Mouse (Mus musculus) C2C12 (cell line): ENCODE data around the gene Mrps23. TPM values are rescaled to one million over a fixed set of nuclear protein-coding genes. Genes with fewer than 3 reads are reported as not detected.

ENCODE experiments used
- H3K27me3 ChIP-seq: one replicate; pipeline ENCODE4 v1.6.1; 2011; ENCODE audit not compliant: control insufficient read depth, insufficient read depth, insufficient read length
- H3K36me3 ChIP-seq: one replicate; pipeline ENCODE4 v1.6.1; 2011; ENCODE audit not compliant: control insufficient read depth, insufficient read depth
- H3K4me3 ChIP-seq: one replicate; pipeline ENCODE4 v1.5.1; 2011; ENCODE audit warnings: mild to moderate bottlenecking, control low read depth; ENCODE audit not compliant: poor library complexity, insufficient read depth, severe bottlenecking
- H3K79me2 ChIP-seq: one replicate; pipeline ENCODE4 v1.6.1; 2011; ENCODE audit not compliant: control insufficient read depth, insufficient read depth
- H3K79me3 ChIP-seq: one replicate; pipeline ENCODE4 v1.6.1; 2011; ENCODE audit warnings: low read depth, control low read depth
- H3ac ChIP-seq: one replicate; pipeline ENCODE3; 2011; ENCODE audit warnings: low read depth; ENCODE audit not compliant: control insufficient read depth, insufficient read length
- CEBPB ChIP-seq: IDR thresholded peaks from one replicate; pipeline ENCODE4 v1.6.1; 2011; ENCODE audit warnings: low read depth, mild to moderate bottlenecking, control low read depth, moderate library complexity
- CTCF ChIP-seq: IDR thresholded peaks from one replicate; pipeline ENCODE4 v1.5.1; 2011; ENCODE audit not compliant: control insufficient read depth, insufficient read depth, insufficient read length
- FOSL1 ChIP-seq: IDR thresholded peaks from one replicate; pipeline ENCODE4 v1.8.0; 2011; ENCODE audit warnings: mild to moderate bottlenecking, low read length; ENCODE audit not compliant: poor library complexity, insufficient read depth, severe bottlenecking
- MAX ChIP-seq: IDR thresholded peaks from one replicate; pipeline ENCODE4 v1.6.1; 2011; ENCODE audit warnings: mild to moderate bottlenecking, control low read depth
- MYOD1 ChIP-seq: IDR thresholded peaks from one replicate; pipeline ENCODE4 v1.6.1; 2011; ENCODE audit warnings: low read depth; ENCODE audit not compliant: control insufficient read depth, insufficient read length
- MYOG ChIP-seq: IDR thresholded peaks from one replicate; pipeline ENCODE4 v1.6.1; 2011; ENCODE audit not compliant: control insufficient read depth, insufficient read length; ENCODE audit errors: extremely low read depth
- USF1 ChIP-seq: IDR thresholded peaks from one replicate; pipeline ENCODE4 v1.6.1; 2011; ENCODE audit warnings: low read depth, mild to moderate bottlenecking, control low read depth, moderate library complexity
- long read RNA-seq, 2 experiments: library from polyadenylated mRNA; unstranded; transcript quantifications; one replicate each; pipeline ENCODE4 v2.0.0; 2019 to 2020
- polyA plus RNA-seq: library from polyadenylated mRNA; unstranded; fragments of >200 nt; fragmentation: generic; extraction: Trizol; gene quantifications from one replicate; pipeline ENCODE4 v1.2.1, GENCODE M21; 2012; ENCODE audit warnings: missing spikeins

Mrps23 gene
- 191 TPM for polyA plus RNA-seq
- long read RNA-seq, experiment 1, transcript Mrps23-201 (5 exons, 1,332 nt), result major isoform, 47 of 63 reads
- long read RNA-seq, experiment 1, transcript Mrps23-203 (5 exons, 1,404 nt), result minor isoform, 7 of 63 reads
- long read RNA-seq, experiment 1, partial matches to known transcripts, result 9 of 63 reads
- long read RNA-seq, experiment 1, other reads (novel, unspliced or antisense), result 0 of 63 reads
- long read RNA-seq, experiment 2, transcript Mrps23-201 (5 exons, 1,332 nt), result major isoform, 78 of 110 reads
- long read RNA-seq, experiment 2, transcript Mrps23-203 (5 exons, 1,404 nt), result minor isoform, 27 of 110 reads
- long read RNA-seq, experiment 2, partial matches to known transcripts, result 1 of 110 reads
- long read RNA-seq, experiment 2, other reads (novel, unspliced or antisense), result 4 of 110 reads

DNA sequence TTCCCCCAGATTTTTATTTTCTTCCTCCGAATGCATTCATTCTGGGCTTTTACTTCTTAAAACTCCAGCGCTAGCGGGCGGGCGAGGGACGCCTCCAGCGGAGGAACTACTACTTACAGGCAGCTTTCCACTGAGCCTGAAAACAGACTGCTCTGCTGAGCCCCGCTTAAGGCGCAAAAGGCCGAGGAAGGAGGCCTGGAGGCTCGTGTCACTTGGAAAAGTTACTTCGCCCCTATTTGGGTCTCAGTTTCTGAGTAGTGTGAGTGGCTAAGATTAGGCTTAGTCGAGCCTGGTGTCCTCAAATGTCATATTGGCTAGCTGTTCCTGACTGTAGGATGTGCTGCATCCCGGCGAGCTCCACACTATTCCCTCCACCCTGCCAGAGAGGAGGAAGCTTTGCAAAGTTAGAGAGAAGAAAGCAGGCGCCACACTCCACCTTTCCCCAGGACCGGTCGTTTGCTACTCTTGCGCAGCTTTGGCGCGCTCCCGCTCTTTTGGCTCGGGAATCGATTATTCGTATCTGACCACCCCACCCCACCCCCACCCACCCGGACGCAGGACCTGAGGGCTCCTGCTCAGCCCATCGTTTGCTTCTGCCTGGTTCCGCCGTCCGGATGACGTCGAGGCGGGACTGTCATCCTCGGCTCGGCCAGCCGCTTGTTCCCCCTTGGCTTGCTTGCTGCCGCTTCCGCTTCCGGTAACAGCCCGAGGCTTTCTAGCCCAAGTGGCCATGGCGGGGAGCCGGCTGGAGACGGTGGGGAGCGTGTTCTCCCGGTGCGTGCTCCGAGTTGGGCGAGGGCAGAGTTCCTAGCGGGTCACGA is at the start of gene Mrps23:
Gene Mrps23, plus strand, starts transcription at position 677 of the 821 bp plus-strand sequence.
- Histone ChIP-seq H3K4me3 (peak within 1 kb of the TSS; percentile 96), H3K79me2 (peaks cover 24% of the 10 kb centered on the region), H3K79me3 (peaks cover 9% of the 10 kb centered on the region), H3K36me3 (peaks cover 19% of the 10 kb centered on the region), H3K27me3 (peaks cover 4% of the 10 kb centered on the region), H3ac (peak within 1 kb of the TSS; percentile 99)
- TF ChIP-seq CEBPB (no peak), MAX (peak; percentile 80), MYOG (no peak)

DNA sequence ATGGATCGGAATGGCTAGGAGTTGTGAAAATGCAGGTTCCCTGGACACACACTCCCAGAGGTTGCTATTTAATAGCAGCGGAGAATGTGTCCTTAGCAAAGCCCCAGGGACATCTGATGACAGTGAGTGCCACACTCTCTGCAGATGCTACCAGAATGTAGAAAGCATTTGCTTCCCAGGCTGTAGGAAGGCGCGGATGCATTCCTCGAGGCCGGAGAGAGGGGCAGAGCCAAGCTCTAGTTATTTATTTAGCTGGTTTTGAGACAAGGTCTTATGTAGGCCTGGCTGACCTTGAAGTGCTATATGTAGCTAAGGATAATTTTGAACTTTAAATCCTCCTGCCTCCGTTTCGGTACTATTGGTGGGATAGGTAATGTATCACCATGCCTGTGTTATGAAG is 49.7 kb upstream of the Mrps23 start:
- peaks cover 9% of the 10 kb centered on the region for H3K79me2 ChIP-seq
- no peak for TF ChIP-seq MAX
- no peak for TF ChIP-seq FOSL1
- no peak for TF ChIP-seq MYOD1
- TF ChIP-seq CEBPB, result no peak
- no peak for TF ChIP-seq MYOG
- H3K79me3 ChIP-seq, result no peaks in the 10 kb centered on the region
- H3ac ChIP-seq, result no peak overlapping the region
- no peak overlapping the region for H3K4me3 ChIP-seq
- no peaks in the 10 kb centered on the region for H3K27me3 ChIP-seq
- no peaks in the 10 kb centered on the region for H3K36me3 ChIP-seq

DNA sequence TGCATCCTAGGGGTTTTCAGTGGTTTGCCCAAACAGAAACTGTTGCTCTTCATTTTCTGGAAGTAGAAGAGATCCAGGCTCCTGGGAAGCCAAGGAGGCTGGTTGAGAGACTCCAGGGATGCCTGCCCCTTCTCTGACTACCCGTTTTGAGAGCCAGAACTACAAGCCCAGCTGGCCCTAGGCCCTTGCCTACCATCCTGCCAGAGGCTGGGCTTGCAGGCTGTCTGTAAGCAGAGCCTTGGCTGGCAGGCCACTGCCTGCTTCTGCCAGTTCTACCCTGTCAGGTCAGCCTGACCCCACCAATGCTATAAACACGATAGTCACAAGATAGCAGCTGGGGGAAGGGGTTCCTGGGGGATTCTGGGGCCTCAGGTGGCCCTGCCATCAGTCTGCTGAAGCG is 48.7 kb upstream of the Mrps23 start:
- Histone ChIP-seq H3K4me3 (no peak overlapping the region), H3K79me3 (no peaks in the 10 kb centered on the region), H3K27me3 (no peaks in the 10 kb centered on the region), H3ac (no peak overlapping the region), H3K36me3 (no peaks in the 10 kb centered on the region), H3K79me2 (peaks cover 9% of the 10 kb centered on the region)
- TF ChIP-seq MYOD1, result no peak
- TF ChIP-seq MYOG, result no peak
- TF ChIP-seq CEBPB, result no peak
- TF ChIP-seq USF1, result no peak
- TF ChIP-seq FOSL1, result no peak
- no peak for TF ChIP-seq MAX
- no peak for TF ChIP-seq CTCF

DNA sequence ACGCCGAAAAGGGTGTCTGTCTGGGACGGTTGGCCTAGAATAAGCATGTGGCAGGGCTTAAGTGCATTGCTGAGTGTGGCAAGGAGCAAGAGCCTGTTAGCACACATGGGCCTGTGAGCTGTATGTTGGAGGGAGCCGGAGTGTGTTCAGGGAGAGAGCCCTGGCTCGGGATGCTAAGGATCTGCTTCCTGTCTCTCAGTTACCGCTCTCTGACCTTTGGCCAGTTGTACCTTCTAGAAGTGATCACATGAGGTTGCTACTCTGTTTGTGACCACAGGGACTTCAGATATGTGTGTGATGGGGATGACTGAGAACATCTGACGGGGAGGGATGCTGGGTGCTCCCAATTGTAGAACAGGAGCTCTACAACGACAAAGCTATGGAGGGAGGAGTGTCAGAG is 48.2 kb upstream of the Mrps23 start:
- TF ChIP-seq FOSL1 (no peak), USF1 (no peak), MAX (no peak), MYOD1 (no peak), MYOG (no peak), CTCF (no peak), CEBPB (no peak)
- Histone ChIP-seq H3K36me3 (no peaks in the 10 kb centered on the region), H3K79me3 (no peaks in the 10 kb centered on the region)

DNA sequence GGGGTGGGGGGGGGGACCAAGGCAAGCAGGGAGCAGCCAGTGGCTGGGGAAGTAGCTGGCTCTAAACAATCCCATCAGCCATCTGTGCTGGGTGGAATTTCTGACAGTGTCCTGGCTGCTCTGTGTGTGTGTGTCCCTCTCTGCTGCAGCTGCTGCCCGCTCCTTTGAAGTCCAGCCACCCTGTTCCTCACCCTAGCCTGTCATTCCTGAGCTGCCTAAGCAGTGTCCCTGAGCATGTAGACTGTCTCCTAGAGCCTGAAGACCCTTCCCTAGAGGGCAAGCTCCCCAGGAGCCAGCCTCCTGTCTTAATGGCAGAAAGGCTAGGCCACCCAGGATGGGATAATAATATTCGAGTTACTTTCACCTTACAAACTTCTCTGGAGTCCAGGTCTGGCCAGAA is 47.8 kb upstream of the Mrps23 start:
- no peaks in the 10 kb centered on the region for H3K36me3 ChIP-seq
- no peak overlapping the region for H3ac ChIP-seq
- no peaks in the 10 kb centered on the region for H3K27me3 ChIP-seq
- H3K79me3 ChIP-seq, result no peaks in the 10 kb centered on the region
- peaks cover 9% of the 10 kb centered on the region for H3K79me2 ChIP-seq
- H3K4me3 ChIP-seq, result no peak overlapping the region
- TF ChIP-seq MYOD1 (peak; percentile 24), CTCF (no peak)

More for the DNA sequence above, 48.2 kb upstream of the Mrps23 start:
- Histone ChIP-seq H3K79me2 (peaks cover 9% of the 10 kb centered on the region), H3ac (no peak overlapping the region), H3K27me3 (no peaks in the 10 kb centered on the region), H3K4me3 (no peak overlapping the region)
